Mouse (Mus musculus) layer of hippocampus, adult 8-10 months (tissue): ENCODE measurements at regions not wholly inside any gene's neighbourhood (a gene's known extent, or its start where the extent isn't known, plus 50 kb on each side); places are given as distances from the start of the nearest gene placed in this dataset.
"Not testable (repeated sequence)": the region's sequence is repeated elsewhere in the genome, so short reads cannot be mapped to it uniquely, and the experiment has no call there.

Source experiments
- DNase-seq, 2 experiments: peaks; one replicate each; pipeline ENCODE4 v3.0.0; 2022; ENCODE audit warnings: low spot score in 2 of 2

GRCm38 (mm10) chr5:60966939-60967338 lies 841.7 kb upstream of the G6pd2 start:
- no peak for DNase-seq

GRCm38 (mm10) chr5:60969470-60969869 lies 839.1 kb upstream of the G6pd2 start:
- DNase-seq: no peak

- DNase-seq: no peak
These were observed 829.9 kb upstream of the G6pd2 start for GRCm38 (mm10) chr5:60978693-60979092.

GRCm38 (mm10) chr5:60988313-60988712 lies 820.3 kb upstream of the G6pd2 start:
- no peak for DNase-seq

- DNase-seq: not testable (repeated sequence)
These were observed 819.3 kb upstream of the G6pd2 start for GRCm38 (mm10) chr5:60989330-60989729.

GRCm38 (mm10) chr5:60994761-60995523 lies 813.7 kb upstream of the G6pd2 start:
- DNase-seq: no peak

GRCm38 (mm10) chr5:61035539-61036089 lies 773.0 kb upstream of the G6pd2 start:
- DNase-seq: peak in 1 of 2 experiments; percentile 28
